Mouse (Mus musculus): Measurements from ENCODE around the gene Fam208a.

- no peak for TF ChIP-seq CTCF (IDR thresholded peaks at IDR 0.05; ENCODE audit: borderline replicate concordance, insufficient read depth, low read depth, low read length)
- no peak for TF ChIP-seq POLR2A (IDR thresholded peaks at IDR 0.05; ENCODE audit: borderline replicate concordance, insufficient read depth, low read length)
Measured at GRCm38 (mm10) chr14:27397526-27397925, 31.1 kb upstream of the Fam208a start.
